Mouse (Mus musculus) hindbrain, embryonic 12.5 days (tissue): ENCODE results near the gene Plin4. TPM values are rescaled to one million over a fixed set of nuclear protein-coding genes. Genes with fewer than 3 reads are reported as not detected.
"Not testable (repeated sequence)": the region's sequence is repeated elsewhere in the genome, so short reads cannot be mapped to it uniquely, and the experiment has no call there.

Experiments used
- ATAC-seq: fragments of 200-750 bp; cut with Nextera tagmentation; 2 replicates; pipeline ENCODE4 v1.8.0; 2017; ENCODE audit warnings: moderate TSS enrichment; ENCODE audit not compliant: low FRiP score
- H3K27ac ChIP-seq: fragments of 300-500 bp; sonication (generic); 2 replicates; pipeline ENCODE4 v1.5.1; 2016; ENCODE audit warnings: mild to moderate bottlenecking
- H3K27me3 ChIP-seq: fragments of 300-500 bp; sonication (generic); 2 replicates; pipeline ENCODE4 v1.6.1; 2016; ENCODE audit warnings: mild to moderate bottlenecking
- H3K36me3 ChIP-seq: fragments of 300-500 bp; sonication (generic); 2 replicates; pipeline ENCODE4 v1.6.1; 2016; ENCODE audit warnings: mild to moderate bottlenecking
- H3K4me1 ChIP-seq: fragments of 300-500 bp; sonication (generic); 2 replicates; pipeline ENCODE4 v1.6.1; 2016
- H3K4me2 ChIP-seq: fragments of 300-500 bp; sonication (generic); replicated peaks from 2 replicates; pipeline ENCODE4 v1.6.1; 2016; ENCODE audit warnings: mild to moderate bottlenecking
- H3K4me3 ChIP-seq: fragments of 300-500 bp; sonication (generic); 2 replicates; pipeline ENCODE4 v1.5.1; 2016; ENCODE audit warnings: mild to moderate bottlenecking
- H3K9ac ChIP-seq: fragments of 300-500 bp; sonication (generic); 2 replicates; pipeline ENCODE4 v1.6.1; 2016; ENCODE audit warnings: mild to moderate bottlenecking, moderate library complexity
- H3K9me3 ChIP-seq: fragments of 300-500 bp; sonication (generic); replicated peaks from 2 replicates; pipeline ENCODE4 v1.6.1; 2016; ENCODE audit warnings: mild to moderate bottlenecking
- WGBS: fragments of 180-500 bp; shearing (Covaris S2); methylation state at CpG from one replicate; pipeline ENCODE4 v1.1.7; 2016; 5-methylcytosine and 5-hydroxymethylcytosine counted together
- polyA plus RNA-seq: library from polyadenylated mRNA; unstranded; fragments of >200 nt; fragmentation: Nextera tagmentation; extraction: Ambion mirVana; gene quantifications from 2 replicates; pipeline ENCODE4 v1.2.1, GENCODE M21; 2016

Plin4 gene
- polyA plus RNA-seq, 1 experiment from 2014 or later: 0.06 TPM

GRCm38 (mm10) chr17:56092794-56093193 lies 16.8 kb downstream of the Plin4 start:
- peaks cover 61% of the 10 kb centered on the region for H3K36me3 ChIP-seq

GRCm38 (mm10) chr17:56092312-56092711 lies 17.3 kb downstream of the Plin4 start:
- Histone ChIP-seq H3K27me3 (no peaks in the 10 kb centered on the region), H3K4me3 (no peak overlapping the region), H3K36me3 (peaks cover 56% of the 10 kb centered on the region), H3K27ac (no peak overlapping the region), H3K9me3 (no peaks in the 10 kb centered on the region), H3K9ac (no peak overlapping the region), H3K4me2 (no peak overlapping the region), H3K4me1 (no peaks in the 10 kb centered on the region)
- WGBS: 91% methylated on average over 1 of the region's 1 CpGs
- ATAC-seq: no peak

More at GRCm38 (mm10) chr17:56092794-56093193, 16.8 kb downstream of the Plin4 start:
- H3K4me3 ChIP-seq: no peak overlapping the region
- H3K27me3 ChIP-seq: no peaks in the 10 kb centered on the region
- H3K4me1 ChIP-seq: no peaks in the 10 kb centered on the region
- H3K4me2 ChIP-seq: no peak overlapping the region
- ATAC-seq: no peak
- no peaks in the 10 kb centered on the region for H3K9me3 ChIP-seq
- H3K9ac ChIP-seq: no peak overlapping the region
- H3K27ac ChIP-seq: no peak overlapping the region
- 95% methylated on average over 1 of the region's 1 CpGs for WGBS

DNA sequence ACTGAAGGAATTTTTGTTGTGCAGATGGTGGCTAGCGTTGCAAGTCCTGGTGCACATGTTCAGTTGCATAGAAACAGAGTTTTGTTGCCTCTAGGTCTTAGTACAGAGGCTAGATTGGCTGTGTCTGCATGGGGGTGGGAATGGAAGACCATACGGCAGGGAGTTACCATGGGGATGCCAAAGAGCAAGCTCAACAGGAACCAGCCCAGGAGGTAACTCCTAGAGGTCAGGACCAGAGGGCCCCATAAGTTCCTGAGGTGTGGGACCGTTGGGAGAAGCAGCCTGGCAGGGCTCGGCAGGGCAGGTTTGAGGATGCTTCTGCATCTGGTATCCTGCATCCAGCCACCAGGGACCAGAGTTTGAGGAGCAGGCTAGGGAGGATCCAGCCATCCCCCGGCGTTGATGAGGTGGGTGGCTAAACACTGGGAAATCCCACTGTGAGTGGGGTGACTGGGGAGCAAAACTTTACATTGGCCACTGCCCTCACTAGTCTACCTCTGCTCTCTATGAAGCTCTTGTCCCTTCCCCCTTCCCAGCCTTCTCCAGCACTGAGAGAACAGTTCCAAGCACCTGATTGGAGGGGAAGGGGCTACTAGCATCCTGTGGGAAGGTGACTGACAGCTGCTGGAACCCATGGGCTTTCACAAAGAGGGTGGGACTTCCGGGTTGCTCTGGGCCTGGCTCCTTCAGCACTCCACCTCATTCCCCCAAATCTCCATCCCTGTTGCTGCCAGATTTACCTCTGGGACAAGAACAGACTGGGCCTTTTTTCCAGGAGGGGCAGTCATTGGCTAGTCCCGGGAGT lies 28.6 kb downstream of the Plin4 start:
- peak overlapping the region; percentile 73 for H3K27ac ChIP-seq
- no peaks in the 10 kb centered on the region for H3K27me3 ChIP-seq
- peak; percentile 49 for ATAC-seq
- H3K4me3 ChIP-seq: peak overlapping the region; percentile 84
- 8% methylated on average over 8 of the region's 8 CpGs for WGBS
- no peaks in the 10 kb centered on the region for H3K9me3 ChIP-seq
- peak overlapping the region; percentile 99 for H3K4me2 ChIP-seq
- H3K4me1 ChIP-seq: peaks cover 27% of the 10 kb centered on the region
- peak overlapping the region; percentile 85 for H3K9ac ChIP-seq
- H3K36me3 ChIP-seq: peaks cover 22% of the 10 kb centered on the region

DNA sequence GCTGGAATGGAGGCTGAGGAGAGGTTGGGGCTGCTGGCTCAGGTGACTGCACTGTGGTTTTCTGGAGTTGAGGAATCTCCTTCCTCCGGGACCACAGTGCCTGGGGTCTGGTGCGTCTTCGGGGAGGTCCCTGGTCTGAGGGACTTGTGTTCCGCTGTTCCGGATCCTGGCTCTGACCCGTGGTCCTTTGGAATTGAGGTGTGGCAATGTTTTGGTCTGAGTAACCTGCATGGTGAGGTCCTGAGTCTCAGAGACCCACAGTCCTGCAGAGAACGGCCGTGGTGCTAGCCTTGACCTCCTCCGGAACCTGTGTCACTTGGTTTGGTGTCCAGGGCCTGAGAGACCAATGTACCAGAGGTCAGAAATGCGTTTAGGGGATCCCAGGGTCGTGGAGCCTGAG lies 29.7 kb downstream of the Plin4 start:
- H3K27me3 ChIP-seq: no peaks in the 10 kb centered on the region
- H3K9ac ChIP-seq: peak overlapping the region; percentile 85
- peaks cover 34% of the 10 kb centered on the region for H3K4me1 ChIP-seq
- no peaks in the 10 kb centered on the region for H3K9me3 ChIP-seq
- no peak for ATAC-seq
- WGBS: 2% methylated on average over 11 of the region's 11 CpGs
- H3K4me3 ChIP-seq: peak overlapping the region; percentile 84
- peak overlapping the region; percentile 99 for H3K4me2 ChIP-seq
- H3K27ac ChIP-seq: peak overlapping the region; percentile 78
- H3K36me3 ChIP-seq: peaks cover 18% of the 10 kb centered on the region

DNA sequence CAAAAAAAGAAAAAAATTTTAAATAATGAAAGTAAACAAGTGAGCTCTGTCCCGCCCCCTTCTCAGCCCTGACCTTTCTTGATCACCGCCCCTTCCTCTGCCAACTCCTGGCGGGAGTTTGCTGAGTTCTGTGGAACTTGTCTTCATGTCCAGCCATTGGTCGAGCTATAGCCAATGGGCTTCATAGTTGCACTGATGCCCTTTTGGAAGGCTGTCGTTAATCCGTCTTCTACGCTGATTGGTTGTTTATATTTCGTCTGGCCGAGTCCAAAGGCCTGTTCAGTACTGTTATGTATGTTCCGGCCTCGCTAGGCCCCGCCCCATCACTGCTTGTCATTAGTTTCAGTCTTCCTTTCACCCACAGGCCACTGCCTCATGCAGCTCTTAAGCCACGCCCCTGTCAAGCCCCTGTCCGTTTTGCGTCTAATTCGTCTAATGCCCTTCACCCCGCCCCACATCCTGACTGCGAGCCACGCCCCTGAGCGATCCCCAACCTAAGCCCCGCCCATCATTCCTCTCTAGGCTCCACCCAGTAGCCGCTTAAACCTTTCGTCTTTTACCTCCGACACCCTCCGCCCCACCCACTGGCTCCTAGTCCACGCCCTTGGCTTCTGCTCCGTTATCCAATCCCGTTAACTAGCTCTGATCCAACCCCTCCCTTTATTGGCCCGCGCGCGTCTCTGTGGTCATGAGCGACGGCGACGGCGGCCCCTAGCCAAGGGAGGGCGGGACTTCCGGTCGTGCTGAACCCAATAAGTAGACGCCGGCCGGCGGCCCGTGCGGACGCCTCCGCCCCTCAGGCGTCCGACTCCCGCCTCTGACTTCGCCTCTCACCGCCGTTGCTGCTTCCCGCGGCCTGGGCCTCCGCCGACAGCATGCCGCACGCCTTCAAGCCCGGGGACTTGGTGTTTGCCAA lies 30.5 kb downstream of the Plin4 start, which contains the start of gene Hdgfl2:
Hdgfl2 (plus strand) TSS at position 755 of the 916 bp plus-strand sequence.
- H3K27ac ChIP-seq: peak within 1 kb of the TSS; percentile 78
- peak within 1 kb of the TSS; percentile 99 for H3K4me2 ChIP-seq
- H3K4me3 ChIP-seq: peak within 1 kb of the TSS; percentile 84
- no peaks in the 10 kb centered on the region for H3K9me3 ChIP-seq
- peak; percentile 93 for ATAC-seq
- peak within 1 kb of the TSS; percentile 85 for H3K9ac ChIP-seq
- H3K27me3 ChIP-seq: no peaks in the 10 kb centered on the region
- H3K36me3 ChIP-seq: peaks cover 15% of the 10 kb centered on the region
- under 1% methylated on average over 59 of the region's 61 CpGs for WGBS
- peaks cover 37% of the 10 kb centered on the region for H3K4me1 ChIP-seq

GRCm38 (mm10) chr17:56078361-56078760 lies 31.2 kb downstream of the Plin4 start:
- not testable (repeated sequence) for H3K27me3 ChIP-seq, ATAC-seq, H3K9ac ChIP-seq, H3K27ac ChIP-seq, H3K9me3 ChIP-seq
- 0 out of 2 replicates have a peak overlapping the region, but pooled peaks have one; percentile 84 for H3K4me3 ChIP-seq
- peaks cover 43% of the 10 kb centered on the region for H3K4me1 ChIP-seq
- peak overlapping the region; percentile 99 for H3K4me2 ChIP-seq
- WGBS: 66% methylated on average over 9 of the region's 9 CpGs
- peaks cover 11% of the 10 kb centered on the region; the same call in 1 of the 2 replicates for H3K36me3 ChIP-seq

DNA sequence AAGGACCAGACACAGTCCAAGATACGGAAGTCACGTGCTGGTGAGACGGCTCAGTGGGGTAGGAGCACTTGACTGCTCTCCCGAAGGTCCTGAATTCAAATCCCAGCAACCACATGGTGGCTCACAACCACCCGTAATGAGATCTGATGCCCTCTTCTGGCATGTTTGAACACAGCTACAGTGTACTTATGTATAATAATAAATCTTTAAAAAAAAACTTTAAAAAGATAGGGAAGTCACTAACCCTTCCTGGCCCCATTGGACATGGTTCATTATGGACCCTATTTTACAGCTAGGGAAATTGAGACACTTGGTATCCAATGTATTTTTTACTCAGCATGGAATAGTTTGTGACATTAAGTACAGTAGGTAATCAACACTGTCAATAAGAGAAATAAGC lies 32.1 kb downstream of the Plin4 start:
- ATAC-seq: no peak
- Histone ChIP-seq H3K9ac (no peak overlapping the region), H3K4me3 (no peak overlapping the region), H3K27me3 (no peaks in the 10 kb centered on the region), H3K4me2 (no peak overlapping the region), H3K4me1 (peaks cover 42% of the 10 kb centered on the region), H3K27ac (no peak overlapping the region), H3K36me3 (peaks cover 8% of the 10 kb centered on the region), H3K9me3 (no peaks in the 10 kb centered on the region)
- WGBS: 91% methylated on average over 5 of the region's 5 CpGs

DNA sequence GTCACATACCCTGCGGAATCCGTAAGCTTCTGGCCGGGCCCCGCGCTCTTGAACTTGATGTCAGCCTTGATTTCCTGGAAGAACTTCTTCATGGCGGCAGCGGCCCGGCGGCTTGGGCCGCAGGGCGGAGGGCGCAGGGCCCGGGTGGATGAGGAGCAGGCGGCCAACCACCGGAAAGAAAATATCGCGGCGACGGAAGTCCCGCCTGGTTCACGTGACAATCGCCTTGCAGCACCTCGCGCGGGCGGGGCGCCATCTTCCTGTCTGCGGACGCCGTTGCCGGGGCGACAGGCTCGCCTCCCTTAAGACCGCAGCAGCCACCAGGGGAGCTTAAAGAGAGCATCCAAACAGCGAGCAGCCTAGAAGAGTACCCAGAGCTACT lies 34.8 kb downstream of the Plin4 start, which contains the start of gene Ubxn6:
Ubxn6 (minus strand) TSS at position 202 of the 382 bp plus-strand sequence.
- H3K9me3 ChIP-seq: no peaks in the 10 kb centered on the region
- WGBS: under 1% methylated on average over 35 of the region's 35 CpGs
- ATAC-seq: peak; percentile 54
- peak within 1 kb of the TSS; percentile 93 for H3K27ac ChIP-seq
- peaks cover 16% of the 10 kb centered on the region for H3K4me1 ChIP-seq
- H3K9ac ChIP-seq: peak within 1 kb of the TSS; percentile 78
- peak within 1 kb of the TSS; percentile 84 for H3K4me3 ChIP-seq
- no peaks in the 10 kb centered on the region for H3K27me3 ChIP-seq
- H3K4me2 ChIP-seq: peak within 1 kb of the TSS; percentile 82
- H3K36me3 ChIP-seq: peaks cover 32% of the 10 kb centered on the region

GRCm38 (mm10) chr17:56074097-56074826 lies 35.3 kb downstream of the Plin4 start:
- 9% methylated on average over 22 of the region's 22 CpGs for WGBS
- Histone ChIP-seq H3K9ac (peak overlapping the region; percentile 78), H3K4me1 (peaks cover 16% of the 10 kb centered on the region), H3K4me3 (peak overlapping the region; percentile 84), H3K27me3 (no peaks in the 10 kb centered on the region), H3K36me3 (peaks cover 37% of the 10 kb centered on the region), H3K9me3 (no peaks in the 10 kb centered on the region), H3K27ac (peak overlapping the region; percentile 93), H3K4me2 (peak overlapping the region; percentile 82)
- peak; percentile 7 for ATAC-seq

DNA sequence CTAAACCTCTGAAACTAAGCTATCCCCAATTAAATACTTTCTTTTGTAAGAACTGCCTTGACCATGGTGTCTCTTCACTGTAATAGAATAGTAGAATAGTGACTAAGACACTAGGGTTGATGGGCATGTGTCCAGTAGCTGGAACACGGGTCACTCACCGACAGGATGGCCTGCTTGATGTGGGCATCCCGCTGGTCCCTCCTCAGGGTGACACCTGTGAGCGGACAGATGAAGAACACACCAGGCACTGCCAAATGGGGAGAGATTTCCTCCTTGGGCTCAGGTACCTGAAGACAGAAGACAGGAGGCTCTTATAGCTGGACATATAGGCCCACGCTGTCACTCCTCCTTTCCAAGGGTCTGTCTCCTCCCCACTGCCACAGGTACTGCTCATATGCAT lies 37.4 kb downstream of the Plin4 start:
- no peak overlapping the region for H3K9ac ChIP-seq
- no peak overlapping the region for H3K4me2 ChIP-seq
- no peak for ATAC-seq
- H3K4me1 ChIP-seq: peaks cover 16% of the 10 kb centered on the region
- H3K27me3 ChIP-seq: no peaks in the 10 kb centered on the region
- H3K27ac ChIP-seq: no peak overlapping the region
- no peak overlapping the region for H3K4me3 ChIP-seq
- H3K36me3 ChIP-seq: peaks cover 58% of the 10 kb centered on the region
- WGBS: 93% methylated on average over 5 of the region's 5 CpGs
- no peaks in the 10 kb centered on the region for H3K9me3 ChIP-seq

DNA sequence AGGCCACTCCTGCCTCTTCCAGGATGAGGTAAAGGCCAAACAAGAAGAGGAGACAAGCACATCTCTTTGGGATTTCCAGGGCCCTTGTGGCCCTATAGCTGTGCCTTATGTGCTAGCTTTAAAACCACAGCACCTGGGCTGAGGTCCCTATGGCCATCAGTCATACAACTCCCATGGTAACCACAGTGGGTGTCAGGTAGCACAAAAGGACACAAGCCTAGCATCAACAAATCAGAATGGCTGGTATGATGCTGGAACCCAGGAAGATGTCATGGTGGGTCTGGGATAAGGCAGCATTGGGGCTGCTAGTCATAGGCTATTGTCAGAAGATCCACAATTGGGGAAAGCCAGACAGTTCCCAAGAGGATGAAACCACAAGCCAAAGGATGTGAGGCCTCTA lies 38.5 kb downstream of the Plin4 start:
- no peaks in the 10 kb centered on the region for H3K27me3 ChIP-seq
- H3K36me3 ChIP-seq: peaks cover 69% of the 10 kb centered on the region
- ATAC-seq: no peak
- no peak overlapping the region for H3K27ac ChIP-seq
- no peaks in the 10 kb centered on the region for H3K9me3 ChIP-seq
- H3K4me3 ChIP-seq: no peak overlapping the region
- no peak overlapping the region for H3K4me2 ChIP-seq
- peaks cover 16% of the 10 kb centered on the region for H3K4me1 ChIP-seq
- no peak overlapping the region for H3K9ac ChIP-seq
